Mouse (Mus musculus): ENCODE results near the gene Gstp2.

DNA sequence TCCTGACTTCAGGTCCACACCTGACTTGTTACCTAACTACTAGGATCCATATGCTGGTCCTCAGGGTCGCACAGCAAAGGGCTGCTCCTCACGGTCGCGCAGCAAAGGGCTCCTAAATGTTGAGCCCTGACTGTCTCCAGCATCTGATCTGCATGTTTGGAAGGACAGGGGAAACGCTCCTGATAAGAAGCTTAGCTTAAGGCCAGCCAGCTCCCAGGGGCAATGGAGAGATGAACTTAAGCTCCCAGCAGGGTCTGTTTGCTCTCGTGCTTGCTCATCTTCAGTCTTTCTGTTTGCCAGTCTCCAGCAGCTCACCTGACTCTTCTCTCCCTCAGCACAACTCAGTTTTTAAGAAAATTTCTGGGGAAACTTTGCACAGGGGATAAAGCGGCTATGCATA, 13.2 kb downstream of the Gstp2 start:
- no peak for TF ChIP-seq CTCF (conservative IDR thresholded peaks at IDR 0.05; ENCODE audit: low read length)
- TF ChIP-seq NANOG (IDR thresholded peaks at IDR 0.05; ENCODE audit: borderline replicate concordance, low read length) = no peak
- no peak for TF ChIP-seq POU5F1 (IDR thresholded peaks at IDR 0.05; ENCODE audit: borderline replicate concordance, low read length)

Data from E14TG2a.4 (cell line).